Mouse (Mus musculus): ENCODE results near the gene Arhgap5. TPM values are rescaled to one million over a fixed set of nuclear protein-coding genes. Genes with fewer than 3 reads are reported as not detected.
"Not testable (repeated sequence)": the region's sequence is repeated elsewhere in the genome, so short reads cannot be mapped to it uniquely, and the experiment has no call there.

The Arhgap5 gene
- polyA plus RNA-seq, 1 experiment from 2014 or later: 59.4 TPM

GRCm38 (mm10) chr12:52573371-52573770, 69.6 kb downstream of the Arhgap5 start:
- DNase-seq (ENCODE audit: low spot score) (no peak), ATAC-seq (ENCODE audit: low FRiP score) (no peak)
- Histone ChIP-seq H3K9me3 (ENCODE audit: control insufficient read depth, low read length) (no peaks in the 10 kb centered on the region), H3K4me2 (replicated peaks; ENCODE audit: low read depth, low read length) (no peak overlapping the region), H3K4me3 (ENCODE audit: low read depth, low read length) (no peak overlapping the region), H3K27me3 (ENCODE audit: control insufficient read depth, insufficient read depth, low read length) (no peaks in the 10 kb centered on the region), H3K4me1 (replicated peaks; ENCODE audit: control insufficient read depth, insufficient read depth, low read length) (no peaks in the 10 kb centered on the region), H3K9ac (ENCODE audit: low read depth, low read length) (no peak overlapping the region), H3K27ac (ENCODE audit: low read depth, low read length) (no peak overlapping the region), H3K36me3 (ENCODE audit: control insufficient read depth, insufficient read depth, low read length) (peaks cover 2% of the 10 kb centered on the region)
- WGBS: 91% methylated on average over 2 of the region's 2 CpGs

GRCm38 (mm10) chr12:52586466-52586865, 82.7 kb downstream of the Arhgap5 start:
- not testable (repeated sequence) for H3K4me1 ChIP-seq (replicated peaks; ENCODE audit: control insufficient read depth, insufficient read depth, low read length); H3K4me3 ChIP-seq (ENCODE audit: low read depth, low read length); ATAC-seq (ENCODE audit: low FRiP score); H3K9me3 ChIP-seq (ENCODE audit: control insufficient read depth, low read length); H3K36me3 ChIP-seq (ENCODE audit: control insufficient read depth, insufficient read depth, low read length); H3K27me3 ChIP-seq (ENCODE audit: control insufficient read depth, insufficient read depth, low read length); DNase-seq (ENCODE audit: low spot score); H3K27ac ChIP-seq (ENCODE audit: low read depth, low read length); H3K4me2 ChIP-seq (replicated peaks; ENCODE audit: low read depth, low read length); H3K9ac ChIP-seq (ENCODE audit: low read depth, low read length)
- 73% methylated on average over 2 of the region's 2 CpGs for WGBS

GRCm38 (mm10) chr12:52587473-52588010, 83.8 kb downstream of the Arhgap5 start:
- 80% methylated on average over 2 of the region's 2 CpGs for WGBS
- H3K9me3 ChIP-seq (ENCODE audit: control insufficient read depth, low read length): no peaks in the 10 kb centered on the region
- no peaks in the 10 kb centered on the region for H3K27me3 ChIP-seq (ENCODE audit: control insufficient read depth, insufficient read depth, low read length)
- no peak overlapping the region for H3K9ac ChIP-seq (ENCODE audit: low read depth, low read length)
- no peaks in the 10 kb centered on the region for H3K36me3 ChIP-seq (ENCODE audit: control insufficient read depth, insufficient read depth, low read length)
- no peak for DNase-seq (ENCODE audit: low spot score)
- ATAC-seq (ENCODE audit: low FRiP score): no peak
- no peak overlapping the region for H3K27ac ChIP-seq (ENCODE audit: low read depth, low read length)
- H3K4me3 ChIP-seq (ENCODE audit: low read depth, low read length): no peak overlapping the region
- no peaks in the 10 kb centered on the region for H3K4me1 ChIP-seq (replicated peaks; ENCODE audit: control insufficient read depth, insufficient read depth, low read length)
- no peak overlapping the region for H3K4me2 ChIP-seq (replicated peaks; ENCODE audit: low read depth, low read length)

GRCm38 (mm10) chr12:52595389-52596185, 91.8 kb downstream of the Arhgap5 start:
- Histone ChIP-seq H3K4me3 (ENCODE audit: low read depth, low read length) (no peak overlapping the region), H3K9ac (ENCODE audit: low read depth, low read length) (no peak overlapping the region), H3K27me3 (ENCODE audit: control insufficient read depth, insufficient read depth, low read length) (no peaks in the 10 kb centered on the region), H3K4me2 (replicated peaks; ENCODE audit: low read depth, low read length) (no peak overlapping the region), H3K4me1 (replicated peaks; ENCODE audit: control insufficient read depth, insufficient read depth, low read length) (no peaks in the 10 kb centered on the region), H3K9me3 (ENCODE audit: control insufficient read depth, low read length) (no peaks in the 10 kb centered on the region), H3K27ac (ENCODE audit: low read depth, low read length) (no peak overlapping the region), H3K36me3 (ENCODE audit: control insufficient read depth, insufficient read depth, low read length) (no peaks in the 10 kb centered on the region)
- 87% methylated on average over 7 of the region's 7 CpGs for WGBS
- DNase-seq (ENCODE audit: low spot score) (no peak), ATAC-seq (ENCODE audit: low FRiP score) (no peak)

GRCm38 (mm10) chr12:52602471-52602870, 98.7 kb downstream of the Arhgap5 start:
- H3K36me3 ChIP-seq (ENCODE audit: control insufficient read depth, insufficient read depth, low read length): no peaks in the 10 kb centered on the region
- no peak for ATAC-seq (ENCODE audit: low FRiP score)
- DNase-seq (ENCODE audit: low spot score): peak; percentile 8
- peak overlapping the region; percentile 81 for H3K4me2 ChIP-seq (replicated peaks; ENCODE audit: low read depth, low read length)
- H3K9ac ChIP-seq (ENCODE audit: low read depth, low read length): peak overlapping the region; percentile 61; the same call in 1 of the 2 replicates
- no peak overlapping the region for H3K27ac ChIP-seq (ENCODE audit: low read depth, low read length)
- H3K4me3 ChIP-seq (ENCODE audit: low read depth, low read length): peak overlapping the region; percentile 83
- 31% methylated on average over 2 of the region's 2 CpGs for WGBS
- no peaks in the 10 kb centered on the region for H3K27me3 ChIP-seq (ENCODE audit: control insufficient read depth, insufficient read depth, low read length)
- H3K4me1 ChIP-seq (replicated peaks; ENCODE audit: control insufficient read depth, insufficient read depth, low read length): no peaks in the 10 kb centered on the region
- H3K9me3 ChIP-seq (ENCODE audit: control insufficient read depth, low read length): no peaks in the 10 kb centered on the region

GRCm38 (mm10) chr12:52602883-52603694, 99.3 kb downstream of the Arhgap5 start:
- Histone ChIP-seq H3K27ac (ENCODE audit: low read depth, low read length) (peak overlapping the region; percentile 24), H3K36me3 (ENCODE audit: control insufficient read depth, insufficient read depth, low read length) (no peaks in the 10 kb centered on the region), H3K9ac (ENCODE audit: low read depth, low read length) (peak overlapping the region; percentile 61), H3K4me3 (ENCODE audit: low read depth, low read length) (peak overlapping the region; percentile 83), H3K9me3 (ENCODE audit: control insufficient read depth, low read length) (no peaks in the 10 kb centered on the region), H3K4me1 (replicated peaks; ENCODE audit: control insufficient read depth, insufficient read depth, low read length) (no peaks in the 10 kb centered on the region), H3K27me3 (ENCODE audit: control insufficient read depth, insufficient read depth, low read length) (no peaks in the 10 kb centered on the region), H3K4me2 (replicated peaks; ENCODE audit: low read depth, low read length) (peak overlapping the region; percentile 81)
- WGBS: 0% methylated on average over 35 of the region's 35 CpGs
- DNase-seq (ENCODE audit: low spot score) (peak; percentile 90), ATAC-seq (ENCODE audit: low FRiP score) (peak; percentile 89)

- Histone ChIP-seq H3K27me3 (ENCODE audit: control insufficient read depth, insufficient read depth, low read length) (no peaks in the 10 kb centered on the region), H3K4me3 (ENCODE audit: low read depth, low read length) (peak overlapping the region; percentile 83), H3K9me3 (ENCODE audit: control insufficient read depth, low read length) (no peaks in the 10 kb centered on the region), H3K4me1 (replicated peaks; ENCODE audit: control insufficient read depth, insufficient read depth, low read length) (no peaks in the 10 kb centered on the region), H3K27ac (ENCODE audit: low read depth, low read length) (peak overlapping the region; percentile 63), H3K36me3 (ENCODE audit: control insufficient read depth, insufficient read depth, low read length) (no peaks in the 10 kb centered on the region), H3K9ac (ENCODE audit: low read depth, low read length) (peak overlapping the region; percentile 61), H3K4me2 (replicated peaks; ENCODE audit: low read depth, low read length) (peak overlapping the region; percentile 81)
- under 1% methylated on average over 21 of the region's 21 CpGs for WGBS
- ATAC-seq (ENCODE audit: low FRiP score): peak; percentile 85
- peak; percentile 71 for DNase-seq (ENCODE audit: low spot score)
Observed at GRCm38 (mm10) chr12:52603695-52604255, 100.0 kb downstream of the Arhgap5 start.

GRCm38 (mm10) chr12:52604256-52604991, 100.7 kb downstream of the Arhgap5 start:
- Histone ChIP-seq H3K27ac (ENCODE audit: low read depth, low read length) (peak overlapping the region; percentile 37; the same call in 1 of the 2 replicates), H3K4me1 (replicated peaks; ENCODE audit: control insufficient read depth, insufficient read depth, low read length) (no peaks in the 10 kb centered on the region), H3K4me2 (replicated peaks; ENCODE audit: low read depth, low read length) (peak overlapping the region; percentile 81), H3K27me3 (ENCODE audit: control insufficient read depth, insufficient read depth, low read length) (no peaks in the 10 kb centered on the region), H3K36me3 (ENCODE audit: control insufficient read depth, insufficient read depth, low read length) (no peaks in the 10 kb centered on the region), H3K4me3 (ENCODE audit: low read depth, low read length) (peak overlapping the region; percentile 83), H3K9ac (ENCODE audit: low read depth, low read length) (peak overlapping the region; percentile 51), H3K9me3 (ENCODE audit: control insufficient read depth, low read length) (no peaks in the 10 kb centered on the region)
- DNase-seq (ENCODE audit: low spot score) (peak; percentile 95), ATAC-seq (ENCODE audit: low FRiP score) (peak; percentile 90)
- WGBS: under 1% methylated on average over 33 of the region's 33 CpGs
